Mouse (Mus musculus): ENCODE measurements around the gene Rdh7.

- TF ChIP-seq MAX (IDR thresholded peaks at IDR 0.05; ENCODE audit: low read depth): no peak
- TF ChIP-seq TCF3 (IDR thresholded peaks at IDR 0.05; ENCODE audit: insufficient read length, low read depth): no peak
- TF ChIP-seq E2F4 (IDR thresholded peaks at IDR 0.05; ENCODE audit: insufficient read depth): no peak
- no peak for TF ChIP-seq POLR2A (IDR thresholded peaks at IDR 0.05; ENCODE audit: insufficient read length, low read depth)
- TF ChIP-seq TCF12 (IDR thresholded peaks at IDR 0.05; ENCODE audit: insufficient read depth, poor library complexity, severe bottlenecking): no peak
- no peak for TF ChIP-seq USF1 (IDR thresholded peaks at IDR 0.05; ENCODE audit: low read depth)
- peak in 1 of 3 experiments; percentile 26 for TF ChIP-seq MYOD1 (IDR thresholded peaks at IDR 0.05; ENCODE audit: control insufficient read depth in 1 of 3, insufficient read length in 2 of 3, low read depth in 2 of 3)
- TF ChIP-seq REST (IDR thresholded peaks at IDR 0.05; ENCODE audit: insufficient read depth, insufficient read length): no peak
- TF ChIP-seq CEBPB (IDR thresholded peaks at IDR 0.05; ENCODE audit: insufficient read depth, poor library complexity, severe bottlenecking): no peak
Observed at GRCm38 (mm10) chr10:127872484-127872883, 16.1 kb downstream of the Rdh7 start.

All from myocyte (in vitro differentiated cells).